Mouse (Mus musculus): ENCODE data around the gene Lce1m.

DNA sequence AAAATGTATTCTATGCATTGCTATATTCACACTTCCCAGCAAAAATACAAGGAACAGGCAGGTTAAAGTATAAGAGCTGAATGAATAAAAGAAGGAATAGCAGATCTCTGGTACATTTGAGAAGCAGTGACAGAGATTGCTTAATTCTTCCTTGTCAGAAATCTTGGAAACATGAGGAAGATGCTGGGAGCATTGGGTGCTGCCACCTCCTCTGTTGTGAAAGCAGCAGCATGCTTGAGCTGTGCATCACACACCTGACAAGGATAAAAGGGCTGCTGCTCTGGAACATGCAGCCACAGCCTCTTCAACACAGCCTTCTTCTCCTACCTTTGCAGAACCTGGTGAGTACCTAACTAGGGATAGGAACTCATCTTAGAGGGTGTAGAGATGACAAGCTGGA, 26.9 kb downstream of the Lce1m start, which contains the start of gene Lce3f:
- no peak for TF ChIP-seq POLR2A (IDR thresholded peaks at IDR 0.05; ENCODE audit: borderline replicate concordance, control insufficient read depth, low read depth, low read length)
- no peak for TF ChIP-seq CTCF (IDR thresholded peaks at IDR 0.05; ENCODE audit: control insufficient read depth, insufficient read depth, low read length)
